Mouse (Mus musculus) hindbrain, embryonic 13.5 days (tissue): ENCODE data around the gene Syt11. TPM values are rescaled to one million over a fixed set of nuclear protein-coding genes. Genes with fewer than 3 reads are reported as not detected.
A peak's percentile ranks its signal among the peaks of the same experiment; 100 is the strongest.
"Not testable (repeated sequence)": the region's sequence is repeated elsewhere in the genome, so short reads cannot be mapped to it uniquely, and the experiment has no call there.

ENCODE experiments used
- ATAC-seq: fragments of 200-750 bp; cut with Nextera tagmentation; 2 replicates; pipeline ENCODE4 v1.8.0; 2017; ENCODE audit warnings: moderate TSS enrichment; ENCODE audit not compliant: low FRiP score
- H3K27ac ChIP-seq: fragments of 300-500 bp; sonication (generic); 2 replicates; pipeline ENCODE4 v1.5.1; 2015; ENCODE audit warnings: inconsistent platforms, mild to moderate bottlenecking, moderate library complexity
- H3K27me3 ChIP-seq: fragments of 300-500 bp; sonication (generic); 2 replicates; pipeline ENCODE4 v1.6.1; 2015; ENCODE audit warnings: mild to moderate bottlenecking, inconsistent platforms
- H3K36me3 ChIP-seq: fragments of 300-500 bp; sonication (generic); 2 replicates; pipeline ENCODE4 v1.6.1; 2015; ENCODE audit warnings: mild to moderate bottlenecking, inconsistent platforms
- H3K4me1 ChIP-seq: fragments of 300-500 bp; sonication (generic); replicated peaks from 2 replicates; pipeline ENCODE4 v1.6.1; 2015; ENCODE audit warnings: inconsistent platforms
- H3K4me2 ChIP-seq: fragments of 300-500 bp; sonication (generic); 2 replicates; pipeline ENCODE4 v1.6.1; 2015; ENCODE audit warnings: inconsistent platforms, mild to moderate bottlenecking, moderate library complexity
- H3K4me3 ChIP-seq: fragments of 300-500 bp; sonication (generic); 2 replicates; pipeline ENCODE4 v1.5.1; 2015; ENCODE audit warnings: mild to moderate bottlenecking, inconsistent platforms
- H3K9ac ChIP-seq: fragments of 300-500 bp; sonication (generic); 2 replicates; pipeline ENCODE4 v1.6.1; 2015; ENCODE audit warnings: mild to moderate bottlenecking, inconsistent platforms
- H3K9me3 ChIP-seq: fragments of 300-500 bp; sonication (generic); 2 replicates; pipeline ENCODE4 v1.6.1; 2016; ENCODE audit warnings: inconsistent platforms
- WGBS: fragments of 180-500 bp; shearing (Covaris S2); methylation state at CpG from one replicate; pipeline ENCODE4 v1.1.7; 2015; 5-methylcytosine and 5-hydroxymethylcytosine counted together
- polyA plus RNA-seq: library from polyadenylated mRNA; unstranded; fragments of >200 nt; fragmentation: Nextera tagmentation; extraction: Ambion mirVana; gene quantifications from 2 replicates; pipeline ENCODE4 v1.2.1, GENCODE M21; 2015

Gene Syt11
- polyA plus RNA-seq, 1 experiment from 2014 or later = 215 TPM

- Histone ChIP-seq H3K36me3 (peaks cover 43% of the 10 kb centered on the region), H3K27me3 (no peaks in the 10 kb centered on the region), H3K9ac (peak overlapping the region; percentile 76), H3K9me3 (no peaks in the 10 kb centered on the region), H3K4me3 (peak overlapping the region; percentile 75), H3K4me1 (peaks cover 24% of the 10 kb centered on the region), H3K4me2 (peak overlapping the region; percentile 86), H3K27ac (peak overlapping the region; percentile 69)
- peak; percentile 67 for ATAC-seq
- WGBS = 6% methylated on average over 9 of the region's 9 CpGs
Observed at GRCm38 (mm10) chr3:88717198-88717798, 57.7 kb downstream of the Syt11 start.

- peak; percentile 95 for ATAC-seq
- Histone ChIP-seq H3K4me1 (peaks cover 24% of the 10 kb centered on the region), H3K9ac (peak within 1 kb of the TSS; percentile 76), H3K4me3 (peak within 1 kb of the TSS; percentile 75), H3K36me3 (peaks cover 47% of the 10 kb centered on the region), H3K4me2 (peak within 1 kb of the TSS; percentile 86), H3K9me3 (no peaks in the 10 kb centered on the region), H3K27ac (peak within 1 kb of the TSS; percentile 69), H3K27me3 (no peaks in the 10 kb centered on the region)
- 2% methylated on average over 27 of the region's 27 CpGs for WGBS
Observed at GRCm38 (mm10) chr3:88716399-88717197, 58.4 kb downstream of the Syt11 start, which contains the start of gene Rit1. TSS of gene Rit1 (plus strand) at chr3:88716838.

- H3K4me1 ChIP-seq = peaks cover 24% of the 10 kb centered on the region
- not testable (repeated sequence) for H3K4me2 ChIP-seq, ATAC-seq, H3K27ac ChIP-seq, H3K27me3 ChIP-seq, H3K9me3 ChIP-seq, H3K4me3 ChIP-seq, H3K9ac ChIP-seq
- WGBS = 90% methylated on average over 5 of the region's 5 CpGs
- H3K36me3 ChIP-seq = peaks cover 46% of the 10 kb centered on the region
Observed at GRCm38 (mm10) chr3:88715716-88716115, 59.2 kb downstream of the Syt11 start.

- ATAC-seq = no peak
- 83% methylated on average over 2 of the region's 2 CpGs for WGBS
- H3K4me1 ChIP-seq = peaks cover 24% of the 10 kb centered on the region
- no peak overlapping the region for H3K4me3 ChIP-seq
- H3K9me3 ChIP-seq = no peaks in the 10 kb centered on the region
- H3K4me2 ChIP-seq = no peak overlapping the region
- H3K9ac ChIP-seq = no peak overlapping the region
- H3K36me3 ChIP-seq = peaks cover 46% of the 10 kb centered on the region
- no peaks in the 10 kb centered on the region for H3K27me3 ChIP-seq
- H3K27ac ChIP-seq = no peak overlapping the region
Observed at GRCm38 (mm10) chr3:88714725-88715124, 60.2 kb downstream of the Syt11 start.

- H3K36me3 ChIP-seq = peaks cover 48% of the 10 kb centered on the region
- 97% methylated on average over 4 of the region's 4 CpGs for WGBS
- ATAC-seq = no peak
Observed at GRCm38 (mm10) chr3:88713709-88714108, 61.3 kb downstream of the Syt11 start.

GRCm38 (mm10) chr3:88701222-88701621, 73.7 kb downstream of the Syt11 start:
- Histone ChIP-seq H3K4me1 (no peaks in the 10 kb centered on the region), H3K4me3 (no peak overlapping the region), H3K4me2 (no peak overlapping the region), H3K27ac (no peak overlapping the region), H3K9me3 (no peaks in the 10 kb centered on the region), H3K36me3 (peaks cover 84% of the 10 kb centered on the region), H3K9ac (no peak overlapping the region), H3K27me3 (no peaks in the 10 kb centered on the region)
- 83% methylated on average over 3 of the region's 3 CpGs for WGBS
- no peak for ATAC-seq

More at GRCm38 (mm10) chr3:88713709-88714108, 61.3 kb downstream of the Syt11 start:
- H3K4me3 ChIP-seq = no peak overlapping the region
- H3K9me3 ChIP-seq = no peaks in the 10 kb centered on the region
- H3K4me1 ChIP-seq = peaks cover 17% of the 10 kb centered on the region
- H3K4me2 ChIP-seq = no peak overlapping the region
- H3K27ac ChIP-seq = no peak overlapping the region
- H3K27me3 ChIP-seq = no peaks in the 10 kb centered on the region
- no peak overlapping the region for H3K9ac ChIP-seq

- Histone ChIP-seq H3K9me3 (no peaks in the 10 kb centered on the region), H3K9ac (no peak overlapping the region), H3K36me3 (peaks cover 90% of the 10 kb centered on the region), H3K4me1 (no peaks in the 10 kb centered on the region), H3K4me3 (no peak overlapping the region), H3K27me3 (no peaks in the 10 kb centered on the region), H3K27ac (no peak overlapping the region), H3K4me2 (no peak overlapping the region)
- 94% methylated on average over 3 of the region's 3 CpGs for WGBS
- ATAC-seq = no peak
Observed at GRCm38 (mm10) chr3:88700247-88700646, 74.7 kb downstream of the Syt11 start.

GRCm38 (mm10) chr3:88698834-88699233, 76.1 kb downstream of the Syt11 start:
- Histone ChIP-seq H3K36me3 (peaks cover 90% of the 10 kb centered on the region), H3K9me3 (no peaks in the 10 kb centered on the region), H3K9ac (no peak overlapping the region), H3K4me3 (no peak overlapping the region), H3K4me1 (no peaks in the 10 kb centered on the region), H3K27ac (no peak overlapping the region), H3K4me2 (no peak overlapping the region), H3K27me3 (no peaks in the 10 kb centered on the region)
- no peak for ATAC-seq
- WGBS = 98% methylated on average over 6 of the region's 6 CpGs

- no peak overlapping the region for H3K27ac ChIP-seq
- no peaks in the 10 kb centered on the region for H3K4me1 ChIP-seq
- ATAC-seq = no peak
- H3K9ac ChIP-seq = no peak overlapping the region
- WGBS = 100% methylated on average over 1 of the region's 1 CpGs
- no peaks in the 10 kb centered on the region for H3K27me3 ChIP-seq
- H3K9me3 ChIP-seq = no peaks in the 10 kb centered on the region
- H3K36me3 ChIP-seq = peaks cover 92% of the 10 kb centered on the region
- no peak overlapping the region for H3K4me3 ChIP-seq
- H3K4me2 ChIP-seq = no peak overlapping the region
Observed at GRCm38 (mm10) chr3:88698051-88698450, 76.9 kb downstream of the Syt11 start.

GRCm38 (mm10) chr3:88695545-88695944, 79.4 kb downstream of the Syt11 start:
- no peaks in the 10 kb centered on the region for H3K27me3 ChIP-seq
- H3K36me3 ChIP-seq = peaks cover 96% of the 10 kb centered on the region
- H3K9me3 ChIP-seq = no peaks in the 10 kb centered on the region
- no peak overlapping the region for H3K4me3 ChIP-seq
- H3K4me2 ChIP-seq = no peak overlapping the region
- no peak overlapping the region for H3K9ac ChIP-seq
- H3K4me1 ChIP-seq = no peaks in the 10 kb centered on the region
- H3K27ac ChIP-seq = no peak overlapping the region
- no peak for ATAC-seq
